Mouse (Mus musculus) embryo, embryonic 9.5 days (tissue): ENCODE results near the gene Gid8.

Experiments
- DNase-seq: peaks from one replicate; pipeline ENCODE4 v3.0.0-alpha.2; 2017; ENCODE audit errors: extremely low spot score

The Gid8 gene

GRCm38 (mm10) chr2:180748904-180749303 lies 39.0 kb downstream of the Gid8 start:
- DNase-seq: no peak

- no peak for DNase-seq
Observed at GRCm38 (mm10) chr2:180754976-180755688, 45.2 kb downstream of the Gid8 start.

- peak; percentile 74 for DNase-seq
Observed at GRCm38 (mm10) chr2:180755896-180756295, 46.0 kb downstream of the Gid8 start.

- no peak for DNase-seq
Observed at GRCm38 (mm10) chr2:180756786-180757185, 46.9 kb downstream of the Gid8 start.

- no peak for DNase-seq
Observed at GRCm38 (mm10) chr2:180758513-180759263, 48.8 kb downstream of the Gid8 start.

GRCm38 (mm10) chr2:180764986-180765385 lies 55.1 kb downstream of the Gid8 start:
- DNase-seq: no peak

GRCm38 (mm10) chr2:180765713-180766112 lies 55.8 kb downstream of the Gid8 start:
- DNase-seq: no peak
